In the genomic region with DNA sequence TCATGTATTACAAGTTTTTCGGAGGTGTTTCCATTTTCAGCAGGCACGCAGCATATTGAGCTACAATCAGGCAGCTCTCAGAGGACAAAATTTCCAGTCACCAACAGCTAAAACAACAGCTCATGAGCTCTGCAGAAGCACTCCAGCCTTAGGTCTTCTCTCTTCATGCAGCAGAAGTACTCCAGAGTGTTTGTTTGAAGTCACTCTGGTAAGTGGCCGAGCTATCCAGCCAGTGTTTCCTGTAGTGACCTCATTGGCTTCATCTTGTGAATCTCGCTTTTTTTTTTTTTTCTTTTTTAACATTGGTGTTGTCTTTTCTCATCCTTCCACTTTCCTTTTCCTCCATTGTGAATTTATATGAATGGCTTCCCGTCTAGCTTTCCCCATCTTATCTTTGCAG, we compare ENCODE assay signal across 24 mouse cellular contexts. TPM values are rescaled to one million over a fixed set of nuclear protein-coding genes. Genes with fewer than 3 reads are reported as not detected.
DNase-seq lines count a peak whose midpoint lies in the region; ATAC-seq and TF ChIP-seq lines count a peak whose summit lies in the region.
"Had no signal": no experiment of that assay in that cellular context is flagged by ENCODE, and none has a peak within 500 bp of the region (broad histone marks: within the 10 kb centered on the region; RNA-seq: fewer than 3 reads in every experiment).

No protein-coding gene starts in this region.

- no peak for ATAC-seq in heart, embryonic 13.5 days (ENCODE audit: extremely low read depth, insufficient number of reproducible peaks, low FRiP score, low TSS enrichment)
- ATAC-seq in lung, postnatal 0 days = peak; percentile 67
- ATAC-seq: activated CD4-positive, CD25-positive, alpha-beta regulatory T cell, adult 4 months; CD4-positive, CD25-positive, alpha-beta regulatory T cell, adult 4 months; forebrain, embryonic 13.5 days; forebrain, embryonic 16.5 days had no signal

- no peaks in the 10 kb centered on the region for H3K36me3 ChIP-seq in heart, embryonic 13.5 days
- no peaks in the 10 kb centered on the region for H3K36me3 ChIP-seq in lung, postnatal 0 days (ENCODE audit: insufficient read depth, low read length)
- H3K36me3 ChIP-seq in CH12.LX (replicated peaks in 1 of 2; ENCODE audit: control insufficient read depth in 1 of 2, insufficient read depth in 1 of 2, low read length in 1 of 2) = no peaks in the 10 kb centered on the region
- H3K36me3 ChIP-seq: forebrain, embryonic 10.5 days; heart, embryonic 12.5 days; hindbrain, embryonic 12.5 days; hindbrain, embryonic 15.5 days had no signal

- in situ Hi-C loops in CH12.LX (cut with MboI; ENCODE audit: low pct_ligation_motif_present, low pct_unique_long_range_greater_than_20kb, low sequenced_read_pairs) = no loop called here

- H3K4me2 ChIP-seq in heart, embryonic 13.5 days = no peak overlapping the region
- no peak overlapping the region for H3K4me2 ChIP-seq in lung, postnatal 0 days (replicated peaks; ENCODE audit: low read depth, low read length)
- 0 out of 2 replicates have a peak overlapping the region, but pooled peaks have one; percentile 4 for H3K4me2 ChIP-seq in CH12.LX (ENCODE audit: insufficient read depth, low read depth, poor library complexity, severe bottlenecking)
- H3K4me2 ChIP-seq: forebrain, embryonic 13.5 days; heart, embryonic 12.5 days; hindbrain, embryonic 12.5 days; hindbrain, embryonic 15.5 days had no signal

- H3K79me2 ChIP-seq in CH12.LX (replicated peaks; ENCODE audit: control insufficient read depth, extremely low read depth, insufficient read depth, poor library complexity, severe bottlenecking) = no peaks in the 10 kb centered on the region

- no peak for DNase-seq in heart, postnatal 4 days
- DNase-seq in lung, postnatal 0 days (ENCODE audit: low spot score) = peak; percentile 52
- no peak for DNase-seq in lung, postnatal 4 days
- no peak for DNase-seq in CH12.LX (ENCODE audit: extremely low read depth)
- peak; percentile 2 for DNase-seq in brain, embryonic 14.5 days (ENCODE audit: low read depth)
- DNase-seq: adrenal gland, postnatal 10 days; adrenal gland, postnatal 36 days; cerebellum, adult 11 months; cerebellum, adult 2 months; cerebellum, adult 9-11 months; cerebellum, postnatal 25 days; gastrocnemius, postnatal 10 days; gastrocnemius, postnatal 36 days; heart, postnatal 14 days had no signal

- TF ChIP-seq RAD21 in CH12.LX (IDR thresholded peaks at IDR 0.05; ENCODE audit: low read depth, low read length) = no peak

- no peak for TF ChIP-seq CTCF in lung, postnatal 0 days (IDR thresholded peaks at IDR 0.05)
- TF ChIP-seq CTCF in CH12.LX (conservative IDR thresholded peaks at IDR 0.05 in 1 of 2, IDR thresholded peaks at IDR 0.05 in 1 of 2; ENCODE audit: low read depth in 2 of 2, low read length in 2 of 2) = no peak
- TF ChIP-seq CTCF in brain, embryonic 14.5 days (IDR thresholded peaks at IDR 0.05; ENCODE audit: borderline replicate concordance, extremely low read depth, insufficient read depth, insufficient read length) = no peak

- no peak for TF ChIP-seq POLR2A in CH12.LX (IDR thresholded peaks at IDR 0.05; ENCODE audit: low read depth, low read length)
- TF ChIP-seq POLR2A in brain, embryonic 14.5 days (IDR thresholded peaks at IDR 0.05; ENCODE audit: borderline replicate concordance, extremely low read depth, insufficient read depth, insufficient read length, poor library complexity, severe bottlenecking) = no peak

- TF ChIP-seq EP300 in lung, postnatal 0 days (IDR thresholded peaks at IDR 0.05) = no peak
- no peak for TF ChIP-seq EP300 in CH12.LX (IDR thresholded peaks at IDR 0.05; ENCODE audit: low read length)

- no peaks in the 10 kb centered on the region for H3K9me3 ChIP-seq in heart, embryonic 13.5 days
- H3K9me3 ChIP-seq in lung, postnatal 0 days (ENCODE audit: low read length) = no peaks in the 10 kb centered on the region
- no peaks in the 10 kb centered on the region for H3K9me3 ChIP-seq in CH12.LX (replicated peaks; ENCODE audit: low read length)
- H3K9me3 ChIP-seq: forebrain, embryonic 10.5 days; forebrain, embryonic 13.5 days; heart, embryonic 12.5 days; hindbrain, embryonic 12.5 days; hindbrain, embryonic 15.5 days had no signal

- H3K4me1 ChIP-seq in heart, embryonic 13.5 days = peaks cover 6% of the 10 kb centered on the region; the same call in 1 of the 2 replicates
- 0 out of 2 replicates have a peak, but pooled peaks cover 3% of the 10 kb centered on the region for H3K4me1 ChIP-seq in lung, postnatal 0 days (ENCODE audit: insufficient read depth, low read depth, low read length)
- no peaks in the 10 kb centered on the region for H3K4me1 ChIP-seq in CH12.LX (ENCODE audit: control insufficient read depth in 1 of 2, insufficient read depth in 2 of 2)
- H3K4me1 ChIP-seq: forebrain, embryonic 10.5 days; forebrain, embryonic 13.5 days; heart, embryonic 12.5 days; hindbrain, embryonic 12.5 days; hindbrain, embryonic 15.5 days had no signal

- no peaks in the 10 kb centered on the region for H3K27me3 ChIP-seq in heart, embryonic 13.5 days (replicated peaks)
- no peaks in the 10 kb centered on the region for H3K27me3 ChIP-seq in lung, postnatal 0 days (replicated peaks; ENCODE audit: insufficient read depth, low read length)
- H3K27me3 ChIP-seq in CH12.LX (replicated peaks) = no peaks in the 10 kb centered on the region
- H3K27me3 ChIP-seq: forebrain, embryonic 13.5 days; heart, embryonic 12.5 days; hindbrain, embryonic 12.5 days; hindbrain, embryonic 15.5 days had no signal

- dilution Hi-C loops in CH12.LX (cut with MboI; ENCODE audit: extremely low pct_ligation_motif_present, extremely low pct_unique_long_range_greater_than_20kb, low sequenced_read_pairs) = no loop called here

- H3K9ac ChIP-seq in heart, embryonic 13.5 days = no peak overlapping the region
- no peak overlapping the region for H3K9ac ChIP-seq in lung, postnatal 0 days (replicated peaks; ENCODE audit: low read depth)
- no peak overlapping the region for H3K9ac ChIP-seq in CH12.LX (ENCODE audit: insufficient read depth, low read depth)
- H3K9ac ChIP-seq: forebrain, embryonic 13.5 days; heart, embryonic 12.5 days; hindbrain, embryonic 12.5 days; hindbrain, embryonic 15.5 days had no signal

- no peak overlapping the region for H3K4me3 ChIP-seq in heart, embryonic 13.5 days
- no peak overlapping the region for H3K4me3 ChIP-seq in lung, postnatal 0 days (ENCODE audit: low read depth, low read length)
- H3K4me3 ChIP-seq in CH12.LX (replicated peaks in 1 of 3; ENCODE audit: low read depth in 2 of 3, low read length in 2 of 3, poor library complexity in 1 of 3) = no peak overlapping the region
- H3K4me3 ChIP-seq: forebrain, embryonic 10.5 days; forebrain, embryonic 13.5 days; heart, embryonic 12.5 days; hindbrain, embryonic 12.5 days; hindbrain, embryonic 15.5 days had no signal

- 0 out of 2 replicates have a peak overlapping the region, but pooled peaks have one; percentile 15 for H3K27ac ChIP-seq in heart, embryonic 13.5 days (replicated peaks)
- H3K27ac ChIP-seq in lung, postnatal 0 days (ENCODE audit: low read length) = no peak overlapping the region
- H3K27ac ChIP-seq in CH12.LX (ENCODE audit: insufficient read depth, low read depth) = no peak overlapping the region
- H3K27ac ChIP-seq: forebrain, embryonic 10.5 days; forebrain, embryonic 13.5 days; hindbrain, embryonic 12.5 days; hindbrain, embryonic 15.5 days had no signal

- 35% methylated on average over 5 of the region's 5 CpGs for WGBS in heart, embryonic 13.5 days
- 17% methylated on average over 5 of the region's 5 CpGs for WGBS in lung, postnatal 0 days

TF ChIP-seq in CH12.LX, 34 proteins besides CTCF, POLR2A, EP300 and RAD21:
- TF ChIP-seq MAZ (IDR thresholded peaks at IDR 0.05; ENCODE audit: low read depth, low read length) = no peak
- no peak for TF ChIP-seq MEF2A (IDR thresholded peaks at IDR 0.05; ENCODE audit: borderline replicate concordance, low read depth, low read length)
- no peak for TF ChIP-seq PAX5 (IDR thresholded peaks at IDR 0.05; ENCODE audit: low read length)
- TF ChIP-seq MYC (IDR thresholded peaks at IDR 0.05; ENCODE audit: low read depth, low read length) = no peak
- no peak for TF ChIP-seq UBTF (IDR thresholded peaks at IDR 0.05; ENCODE audit: low read depth, low read length)
- no peak for TF ChIP-seq KAT2A (IDR thresholded peaks at IDR 0.05; ENCODE audit: insufficient replicate concordance, low read length)
- TF ChIP-seq SMC3 (IDR thresholded peaks at IDR 0.05; ENCODE audit: low read depth, low read length) = no peak
- TF ChIP-seq HCFC1 (IDR thresholded peaks at IDR 0.05; ENCODE audit: low read depth, low read length) = no peak
- TF ChIP-seq BHLHE40 (IDR thresholded peaks at IDR 0.05; ENCODE audit: low read depth, low read length) = no peak
- no peak for TF ChIP-seq ETS1 (conservative IDR thresholded peaks at IDR 0.05; ENCODE audit: low read depth, low read length)
TF ChIP-seq in CH12.LX: peak in this region for 0.

RNA-seq across cellular contexts. Expression of a gene that starts 40.1 kb away (rescaled TPM):
- polyA plus RNA-seq in heart, embryonic 13.5 days (2015; fragmentation: Nextera tagmentation; extraction: Ambion mirVana) = 0.48 and 0.67 TPM in 2 replicates
- 1 to 10 TPM; 1.5 to 1.6 TPM for total RNA-seq in heart, postnatal 4 days (2021)
- polyA plus RNA-seq in lung, postnatal 0 days (2015; fragmentation: Nextera tagmentation; extraction: Ambion mirVana) = 0.38 and 0.58 TPM in 2 replicates
- total RNA-seq in CH12.LX (2012; rRNA removed) = 0.04 TPM in 1 of 2 replicates, not detected in the other
- total RNA-seq in CH12.LX (2014; rRNA removed) = not detected in 2 replicates
- polyA plus RNA-seq in CH12.LX (2012; ENCODE audit: insufficient read length, low read depth) = 0.12 and 0.17 TPM in 2 replicates
- polyA plus RNA-seq in brain, embryonic 14.5 days (2012; rRNA removed) = 2.2 and 4.1 TPM in 2 replicates
- total RNA-seq: granulocyte monocyte progenitor cell, adult 5-6 weeks had no signal
- polyA plus RNA-seq: activated CD4-positive, CD25-positive, alpha-beta regulatory T cell, adult 4 months had no signal

Comparison
In these comparisons a context has a peak if more than half of its experiments do, and no peak if none do; other contexts are left out.
1. DNase-seq: peak in lung, postnatal 0 days (single experiment) and brain, embryonic 14.5 days (single experiment); none in heart, postnatal 4 days (single experiment), lung, postnatal 4 days (0 of 2) and CH12.LX (single experiment).